Mouse (Mus musculus) CH12.LX (cell line): ENCODE measurements around the gene Slc20a1.

Experiments used
- CHD1 ChIP-seq: IDR thresholded peaks from 2 replicates; pipeline ENCODE4 v1.6.1; 2012; ENCODE audit warnings: low read depth, low read length, improper control_type of control experiment, inconsistent platforms
- CTCF ChIP-seq, 2 experiments: IDR thresholded peaks in 1 of 2; conservative IDR thresholded peaks in 1 of 2; 2 replicates each; pipeline ENCODE4 v1.5.1; 2011 to 2012; ENCODE audit warnings: low read depth in 2 of 2, low read length in 2 of 2, improper control_type of control experiment in 1 of 2, inconsistent platforms in 1 of 2, mild to moderate bottlenecking in 1 of 2, moderate library complexity in 1 of 2
- EP300 ChIP-seq: IDR thresholded peaks from 2 replicates; pipeline ENCODE4 v1.6.1; 2011; ENCODE audit warnings: low read length, improper control_type of control experiment
- GABPA ChIP-seq: IDR thresholded peaks from 2 replicates; pipeline ENCODE4 v1.6.1; 2012; ENCODE audit warnings: low read depth, low read length, improper control_type of control experiment, inconsistent platforms; ENCODE audit not compliant: insufficient replicate concordance
- MEF2A ChIP-seq: IDR thresholded peaks from 2 replicates; pipeline ENCODE4 v1.6.1; 2014; ENCODE audit warnings: low read depth, mild to moderate bottlenecking, inconsistent platforms, low read length, improper control_type of control experiment, borderline replicate concordance
- MYC ChIP-seq: IDR thresholded peaks from 2 replicates; pipeline ENCODE4 v1.6.1; 2011; ENCODE audit warnings: low read depth, mild to moderate bottlenecking, improper control_type of control experiment, low read length
- POLR2A ChIP-seq: IDR thresholded peaks from 2 replicates; pipeline ENCODE4 v1.6.1; 2011; ENCODE audit warnings: low read depth, mild to moderate bottlenecking, improper control_type of control experiment, low read length
- POLR2AphosphoS2 ChIP-seq: IDR thresholded peaks from 2 replicates; pipeline ENCODE4 v1.6.1; 2011; ENCODE audit warnings: low read depth, low read length, improper control_type of control experiment
- UBTF ChIP-seq: IDR thresholded peaks from 2 replicates; pipeline ENCODE4 v1.6.1; 2012; ENCODE audit warnings: low read depth, mild to moderate bottlenecking, inconsistent platforms, low read length, improper control_type of control experiment, moderate library complexity

DNA sequence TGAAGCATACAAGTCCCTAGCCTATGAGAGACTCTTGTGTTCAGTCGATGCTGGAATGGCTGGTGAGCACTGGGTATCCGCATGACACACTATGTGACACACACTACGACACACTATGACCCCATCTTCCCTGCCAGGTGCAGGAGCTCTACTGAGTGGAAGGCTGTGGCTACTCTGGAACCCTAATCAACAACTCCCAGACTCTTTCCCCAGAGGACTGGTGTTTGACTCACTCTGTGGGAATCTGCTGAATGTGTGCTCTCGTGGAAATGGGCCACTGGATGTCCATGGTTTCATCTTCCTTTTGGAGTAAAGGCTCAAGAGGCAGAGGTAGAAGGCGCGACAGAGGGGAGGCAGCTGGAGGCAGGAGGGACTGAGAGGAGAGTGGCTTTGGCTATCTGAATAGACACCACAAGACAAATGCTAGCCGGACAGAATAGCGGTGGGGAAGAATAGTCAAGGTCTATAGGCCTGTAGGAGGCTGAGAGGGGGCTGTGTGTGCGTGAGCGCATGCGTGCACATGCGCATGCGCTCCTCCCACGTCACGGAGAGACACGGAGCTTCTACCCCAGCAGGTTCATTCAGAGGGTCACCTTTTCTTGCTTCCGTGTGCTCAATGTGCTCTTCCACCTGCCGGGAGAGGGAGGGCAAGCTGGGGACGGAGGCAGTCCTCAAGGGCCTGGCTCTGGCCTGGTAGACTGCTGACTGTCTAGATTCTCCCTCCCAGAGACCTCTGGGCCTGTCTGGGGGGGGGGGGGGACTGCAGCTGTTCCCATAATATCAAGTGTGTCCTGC, 54.5 kb downstream of the Slc20a1 start:
- no peak for TF ChIP-seq MEF2A
- TF ChIP-seq EP300, result no peak
- TF ChIP-seq POLR2AphosphoS2, result no peak
- TF ChIP-seq GABPA, result no peak
- TF ChIP-seq MYC, result no peak
- no peak for TF ChIP-seq CHD1
- no peak for TF ChIP-seq CTCF (conservative IDR thresholded peaks at IDR 0.05 in 1 of 2, IDR thresholded peaks at IDR 0.05 in 1 of 2; ENCODE audit: low read depth in 2 of 2, low read length in 2 of 2)
- TF ChIP-seq POLR2A, result no peak
- TF ChIP-seq UBTF, result no peak
